Mouse (Mus musculus) liver, embryonic 13.5 days (tissue): ENCODE data around the gene Gne. TPM values are rescaled to one million over a fixed set of nuclear protein-coding genes. Genes with fewer than 3 reads are reported as not detected.

Experiments
- ATAC-seq: fragments of 200-750 bp; cut with Nextera tagmentation; 2 replicates; pipeline ENCODE4 v1.8.0; 2017; ENCODE audit warnings: low read depth, mild to moderate bottlenecking, moderate number of reproducible peaks, moderate library complexity
- DNase-seq: peaks from one replicate; pipeline ENCODE4 v3.0.0; 2022
- H3K27ac ChIP-seq: fragments of 300-500 bp; sonication (generic); 2 replicates; pipeline ENCODE4 v1.5.1; 2015; ENCODE audit warnings: moderate library complexity, mild to moderate bottlenecking, inconsistent platforms
- H3K27me3 ChIP-seq: fragments of 300-500 bp; sonication (generic); 2 replicates; pipeline ENCODE4 v1.6.1; 2015; ENCODE audit warnings: mild to moderate bottlenecking, inconsistent platforms
- H3K36me3 ChIP-seq: fragments of 300-500 bp; sonication (generic); 2 replicates; pipeline ENCODE4 v1.6.1; 2015; ENCODE audit warnings: mild to moderate bottlenecking, inconsistent platforms
- H3K4me1 ChIP-seq: fragments of 300-500 bp; sonication (generic); replicated peaks from 2 replicates; pipeline ENCODE4 v1.6.1; 2015; ENCODE audit warnings: inconsistent platforms
- H3K4me2 ChIP-seq: fragments of 300-500 bp; sonication (generic); 2 replicates; pipeline ENCODE4 v1.6.1; 2015; ENCODE audit warnings: inconsistent platforms, mild to moderate bottlenecking, moderate library complexity
- H3K4me3 ChIP-seq: fragments of 300-500 bp; sonication (generic); replicated peaks from 2 replicates; pipeline ENCODE4 v1.5.1; 2015; ENCODE audit warnings: mild to moderate bottlenecking, inconsistent platforms
- H3K9ac ChIP-seq: fragments of 300-500 bp; sonication (generic); 2 replicates; pipeline ENCODE4 v1.6.1; 2015; ENCODE audit warnings: mild to moderate bottlenecking, inconsistent platforms
- H3K9me3 ChIP-seq: fragments of 300-500 bp; sonication (generic); replicated peaks from 2 replicates; pipeline ENCODE4 v1.6.1; 2016; ENCODE audit warnings: inconsistent platforms
- WGBS: fragments of 180-500 bp; shearing (Covaris S2); methylation state at CpG from one replicate; pipeline ENCODE4 v1.1.7; 2015; ENCODE audit not compliant: insufficient replicate concordance; 5-methylcytosine and 5-hydroxymethylcytosine counted together
- polyA plus RNA-seq: library from polyadenylated mRNA; unstranded; fragments of >200 nt; fragmentation: Nextera tagmentation; extraction: Ambion mirVana; gene quantifications from 2 replicates; pipeline ENCODE4 v1.2.1, GENCODE M21; 2015

Gene Gne
- polyA plus RNA-seq, 1 experiment from 2014 or later: 26.2 TPM

DNA sequence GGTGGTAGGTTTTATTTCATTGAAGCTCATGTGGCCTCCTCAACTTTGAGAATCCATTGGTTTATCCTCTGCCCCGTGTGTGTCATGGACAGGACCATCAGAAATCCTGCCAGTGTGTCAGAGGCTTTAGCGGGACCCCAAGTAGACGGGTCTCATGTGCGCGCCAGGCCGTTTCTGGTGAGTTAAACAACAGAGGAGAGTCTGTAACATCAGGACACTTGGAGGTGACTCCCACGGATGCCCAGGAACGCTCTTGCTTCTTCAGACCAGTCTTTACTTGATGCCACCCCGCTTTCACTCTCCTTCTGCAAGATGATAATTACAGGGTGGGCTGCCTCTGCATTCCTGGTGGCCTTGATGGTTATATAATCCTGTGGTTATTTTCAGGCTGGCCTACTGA is 60.3 kb downstream of the Gne start:
- no peak overlapping the region for H3K27ac ChIP-seq
- H3K4me2 ChIP-seq: no peak overlapping the region
- DNase-seq: no peak
- H3K9ac ChIP-seq: no peak overlapping the region
- WGBS: 90% methylated on average over 9 of the region's 9 CpGs
- ATAC-seq: no peak
- peaks cover 5% of the 10 kb centered on the region; the same call in 1 of the 2 replicates for H3K4me1 ChIP-seq
- peaks cover 100% of the 10 kb centered on the region for H3K36me3 ChIP-seq
- H3K27me3 ChIP-seq: no peaks in the 10 kb centered on the region
- no peak overlapping the region for H3K4me3 ChIP-seq
- no peaks in the 10 kb centered on the region for H3K9me3 ChIP-seq

- no peak overlapping the region for H3K27ac ChIP-seq
- H3K4me2 ChIP-seq: no peak overlapping the region
- no peak overlapping the region for H3K4me3 ChIP-seq
- H3K9ac ChIP-seq: no peak overlapping the region
- no peak for DNase-seq
- no peaks in the 10 kb centered on the region for H3K27me3 ChIP-seq
- H3K36me3 ChIP-seq: peaks cover 100% of the 10 kb centered on the region
- H3K9me3 ChIP-seq: no peaks in the 10 kb centered on the region
- ATAC-seq: no peak
- peaks cover 5% of the 10 kb centered on the region; the same call in 1 of the 2 replicates for H3K4me1 ChIP-seq
- WGBS: 90% methylated on average over 11 of the region's 11 CpGs
Observed at GRCm38 (mm10) chr4:44022766-44023165, 61.2 kb downstream of the Gne start.

DNA sequence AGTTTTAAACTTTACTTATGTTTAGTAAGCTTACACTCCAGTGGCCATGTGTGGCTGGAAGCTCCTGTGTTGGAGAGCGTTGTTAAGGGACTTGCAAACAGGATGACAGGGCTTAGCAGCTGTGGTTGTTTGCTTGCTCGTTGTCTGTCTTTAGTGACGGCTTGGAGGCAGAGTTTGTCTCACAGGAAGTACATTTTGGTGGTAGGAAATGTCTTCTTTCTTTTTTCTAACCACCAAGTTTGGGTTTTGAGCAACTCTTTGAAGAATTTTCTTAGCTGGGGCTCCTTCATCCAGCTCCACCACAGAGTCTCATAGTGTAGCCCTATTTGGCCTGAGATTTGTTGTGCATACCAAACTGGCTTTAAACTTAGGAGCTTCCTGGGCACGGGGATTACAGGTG is 61.7 kb downstream of the Gne start:
- Histone ChIP-seq H3K27me3 (no peaks in the 10 kb centered on the region), H3K4me1 (peaks cover 5% of the 10 kb centered on the region; the same call in 1 of the 2 replicates), H3K36me3 (peaks cover 100% of the 10 kb centered on the region), H3K4me2 (no peak overlapping the region), H3K9ac (no peak overlapping the region), H3K9me3 (no peaks in the 10 kb centered on the region), H3K4me3 (no peak overlapping the region), H3K27ac (no peak overlapping the region)
- no peak for ATAC-seq
- WGBS: 68% methylated on average over 4 of the region's 4 CpGs
- no peak for DNase-seq

- Histone ChIP-seq H3K27me3 (no peaks in the 10 kb centered on the region), H3K4me3 (no peak overlapping the region), H3K4me1 (peaks cover 47% of the 10 kb centered on the region), H3K36me3 (peaks cover 62% of the 10 kb centered on the region), H3K27ac (no peak overlapping the region), H3K4me2 (no peak overlapping the region), H3K9me3 (no peaks in the 10 kb centered on the region), H3K9ac (no peak overlapping the region)
- 85% methylated on average over 12 of the region's 12 CpGs for WGBS
- no peak for DNase-seq
- no peak for ATAC-seq
Observed at GRCm38 (mm10) chr4:44016791-44017190, 67.2 kb downstream of the Gne start.

- H3K36me3 ChIP-seq: peaks cover 55% of the 10 kb centered on the region
- peak overlapping the region; percentile 26; the same call in 1 of the 2 replicates for H3K27ac ChIP-seq
Observed at GRCm38 (mm10) chr4:44016071-44016470, 67.9 kb downstream of the Gne start.

GRCm38 (mm10) chr4:44013391-44014070 is 70.4 kb downstream of the Gne start:
- H3K27ac ChIP-seq: peak overlapping the region; percentile 93
- no peak for ATAC-seq
- peak overlapping the region; percentile 99 for H3K9ac ChIP-seq
- peak overlapping the region; percentile 93 for H3K4me2 ChIP-seq
- no peaks in the 10 kb centered on the region for H3K9me3 ChIP-seq
- 17% methylated on average over 11 of the region's 11 CpGs for WGBS
- peaks cover 29% of the 10 kb centered on the region for H3K36me3 ChIP-seq
- no peak for DNase-seq
- no peaks in the 10 kb centered on the region for H3K27me3 ChIP-seq
- H3K4me1 ChIP-seq: peaks cover 52% of the 10 kb centered on the region
- H3K4me3 ChIP-seq: peak overlapping the region; percentile 97

More at GRCm38 (mm10) chr4:44016071-44016470, 67.9 kb downstream of the Gne start:
- ATAC-seq (no peak), DNase-seq (no peak)
- no peaks in the 10 kb centered on the region for H3K9me3 ChIP-seq
- no peaks in the 10 kb centered on the region for H3K27me3 ChIP-seq
- H3K4me2 ChIP-seq: peak overlapping the region; percentile 93
- WGBS: 44% methylated on average over 4 of the region's 4 CpGs
- H3K4me3 ChIP-seq: no peak overlapping the region
- peaks cover 47% of the 10 kb centered on the region for H3K4me1 ChIP-seq
- 0 out of 2 replicates have a peak overlapping the region, but pooled peaks have one; percentile 23 for H3K9ac ChIP-seq

- Histone ChIP-seq H3K9me3 (no peaks in the 10 kb centered on the region), H3K36me3 (peaks cover 24% of the 10 kb centered on the region), H3K27ac (peak overlapping the region; percentile 93), H3K4me3 (peak overlapping the region; percentile 97), H3K27me3 (no peaks in the 10 kb centered on the region), H3K4me2 (peak overlapping the region; percentile 93), H3K4me1 (peaks cover 52% of the 10 kb centered on the region), H3K9ac (peak overlapping the region; percentile 99)
- ATAC-seq (peak; percentile 97), DNase-seq (peak; percentile 93)
- WGBS: under 1% methylated on average over 77 of the region's 77 CpGs
Observed at GRCm38 (mm10) chr4:44012376-44013367, 71.3 kb downstream of the Gne start.

- WGBS: 63% methylated on average over 3 of the region's 3 CpGs
- peak overlapping the region; percentile 76 for H3K27ac ChIP-seq
- no peak for ATAC-seq
Observed at GRCm38 (mm10) chr4:44011799-44012198, 72.2 kb downstream of the Gne start.

GRCm38 (mm10) chr4:44010893-44011292 is 73.1 kb downstream of the Gne start:
- peaks cover 51% of the 10 kb centered on the region for H3K4me1 ChIP-seq
- ATAC-seq (no peak), DNase-seq (no peak)
- no peaks in the 10 kb centered on the region for H3K27me3 ChIP-seq
- H3K4me2 ChIP-seq: no peak overlapping the region
- 39% methylated on average over 2 of the region's 2 CpGs for WGBS
- no peak overlapping the region for H3K4me3 ChIP-seq
- H3K9me3 ChIP-seq: no peaks in the 10 kb centered on the region
- peaks cover 11% of the 10 kb centered on the region for H3K36me3 ChIP-seq
- H3K9ac ChIP-seq: no peak overlapping the region
- H3K27ac ChIP-seq: peak overlapping the region; percentile 29; the same call in 1 of the 2 replicates

More at GRCm38 (mm10) chr4:44011799-44012198, 72.2 kb downstream of the Gne start:
- peak overlapping the region; percentile 73 for H3K9ac ChIP-seq
- H3K4me1 ChIP-seq: peaks cover 56% of the 10 kb centered on the region
- peaks cover 19% of the 10 kb centered on the region for H3K36me3 ChIP-seq
- peak overlapping the region; percentile 93 for H3K4me2 ChIP-seq
- H3K27me3 ChIP-seq: no peaks in the 10 kb centered on the region
- H3K9me3 ChIP-seq: no peaks in the 10 kb centered on the region
- H3K4me3 ChIP-seq: peak overlapping the region; percentile 97
- no peak for DNase-seq

DNA sequence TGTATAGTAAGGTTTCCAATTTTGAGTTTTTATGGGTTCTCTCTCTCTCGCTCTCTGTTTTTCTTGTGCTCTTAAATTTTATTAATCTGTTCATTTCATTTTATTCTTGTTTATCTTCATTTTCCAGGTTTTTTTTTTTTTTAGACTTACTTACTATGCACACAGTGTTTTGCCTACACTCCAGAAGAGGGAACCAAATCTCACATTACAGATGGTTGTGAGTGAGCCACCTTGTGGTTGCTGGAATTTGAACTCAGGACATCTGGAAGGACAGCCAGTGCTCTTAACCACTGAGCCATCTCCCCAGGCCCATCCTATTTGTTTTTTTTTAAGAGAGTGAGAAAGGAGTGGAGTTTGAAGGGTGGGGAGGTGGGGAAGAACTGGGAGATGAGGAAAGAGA is 73.8 kb downstream of the Gne start:
- no peak overlapping the region for H3K9ac ChIP-seq
- H3K4me3 ChIP-seq: no peak overlapping the region
- ATAC-seq (no peak), DNase-seq (no peak)
- peaks cover 8% of the 10 kb centered on the region for H3K36me3 ChIP-seq
- H3K27ac ChIP-seq: no peak overlapping the region
- WGBS: 84% methylated on average over 1 of the region's 1 CpGs
- no peaks in the 10 kb centered on the region for H3K27me3 ChIP-seq
- H3K4me2 ChIP-seq: no peak overlapping the region
- H3K9me3 ChIP-seq: no peaks in the 10 kb centered on the region
- peaks cover 51% of the 10 kb centered on the region for H3K4me1 ChIP-seq
